Mouse (Mus musculus): Measurements from ENCODE around the gene Dtd1.

GRCm38 (mm10) chr2:144720407-144720959 is 120.8 kb downstream of the Dtd1 start:
- TF ChIP-seq CTCF (IDR thresholded peaks at IDR 0.05): no peak
- peak; percentile 44; the same call in 1 of the 2 replicates for TF ChIP-seq EP300 (IDR thresholded peaks at IDR 0.05)

Measured in lung, postnatal 0 days (tissue).